Mouse (Mus musculus) limb, embryonic 11.5 days (tissue): ENCODE data around the gene Orc3. TPM values are rescaled to one million over a fixed set of nuclear protein-coding genes. Genes with fewer than 3 reads are reported as not detected.

Experiments
- ATAC-seq: fragments of 200-750 bp; cut with Nextera tagmentation; 2 replicates; pipeline ENCODE4 v1.8.0; 2017; ENCODE audit warnings: low read depth; ENCODE audit not compliant: insufficient number of reproducible peaks, low FRiP score, low TSS enrichment
- DNase-seq: peaks from one replicate; pipeline ENCODE4 v3.0.0-alpha.2; 2015; ENCODE audit warnings: low spot score
- H3K27ac ChIP-seq: fragments of 300-500 bp; sonication (generic); replicated peaks from 2 replicates; pipeline ENCODE4 v1.5.1; 2014; ENCODE audit warnings: low read depth, mild to moderate bottlenecking, low read length
- H3K27me3 ChIP-seq: fragments of 300-500 bp; sonication (generic); 2 replicates; pipeline ENCODE4 v1.6.1; 2014; ENCODE audit warnings: mild to moderate bottlenecking, low read length, mixed read lengths; ENCODE audit not compliant: control insufficient read depth, insufficient read depth
- H3K36me3 ChIP-seq: fragments of 300-500 bp; sonication (generic); 2 replicates; pipeline ENCODE4 v1.6.1; 2014; ENCODE audit warnings: mild to moderate bottlenecking, low read length, moderate library complexity, mixed read lengths; ENCODE audit not compliant: control insufficient read depth, insufficient read depth
- H3K4me1 ChIP-seq: fragments of 300-500 bp; sonication (generic); 2 replicates; pipeline ENCODE4 v1.6.1; 2014; ENCODE audit warnings: low read length, mixed read lengths; ENCODE audit not compliant: control insufficient read depth, insufficient read depth
- H3K4me2 ChIP-seq: fragments of 300-500 bp; sonication (generic); 2 replicates; pipeline ENCODE4 v1.6.1; 2014; ENCODE audit warnings: low read depth, mild to moderate bottlenecking, moderate library complexity; ENCODE audit not compliant: severe bottlenecking
- H3K4me3 ChIP-seq: fragments of 300-500 bp; sonication (generic); 2 replicates; pipeline ENCODE4 v1.5.1; 2014; ENCODE audit warnings: low read depth, low read length
- H3K9ac ChIP-seq: fragments of 300-500 bp; sonication (generic); 2 replicates; pipeline ENCODE4 v1.6.1; 2014; ENCODE audit warnings: mild to moderate bottlenecking, low read length
- H3K9me3 ChIP-seq: fragments of 300-500 bp; sonication (generic); 2 replicates; pipeline ENCODE4 v1.6.1; 2016; ENCODE audit warnings: low read length; ENCODE audit not compliant: control insufficient read depth
- WGBS: fragments of 180-500 bp; shearing (Covaris S2); extraction: QIAGEN DNeasy Blood & Tissue Kit; methylation state at CpG from one replicate; pipeline ENCODE4 v1.1.7; 2014; 5-methylcytosine and 5-hydroxymethylcytosine counted together
- polyA plus RNA-seq: library from polyadenylated mRNA; unstranded; fragments of >200 nt; fragmentation: Nextera tagmentation; extraction: Ambion mirVana; gene quantifications from 2 replicates; pipeline ENCODE4 v1.2.1, GENCODE M21; 2014

The Orc3 gene
- polyA plus RNA-seq, 1 experiment from 2014 or later, result 112 TPM

DNA sequence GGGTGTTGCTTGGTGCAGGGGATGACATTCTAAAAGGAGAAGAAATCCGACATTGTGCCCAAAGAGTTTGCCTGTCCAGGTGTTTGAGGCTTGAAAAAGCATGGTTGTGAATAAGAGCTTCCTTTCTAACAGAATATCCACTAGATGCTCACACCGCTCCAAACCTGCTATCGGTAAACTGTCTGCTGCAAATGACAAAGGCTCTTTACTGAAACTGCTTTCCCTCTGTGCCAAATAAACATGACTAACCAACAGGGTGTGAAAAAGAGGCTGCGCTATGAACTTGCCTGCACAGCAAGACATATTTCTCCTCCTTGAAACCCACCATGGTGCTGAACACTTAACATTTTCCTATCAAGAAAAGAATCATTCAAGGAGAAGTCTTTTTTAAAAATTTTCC is 91.2 kb downstream of the Orc3 start:
- WGBS, result 89% methylated on average over 4 of the region's 4 CpGs
- no peaks in the 10 kb centered on the region for H3K36me3 ChIP-seq
- no peak overlapping the region for H3K4me3 ChIP-seq
- H3K9ac ChIP-seq, result no peak overlapping the region
- H3K4me1 ChIP-seq, result no peaks in the 10 kb centered on the region
- ATAC-seq (no peak), DNase-seq (no peak)
- H3K27me3 ChIP-seq, result no peaks in the 10 kb centered on the region
- no peaks in the 10 kb centered on the region for H3K9me3 ChIP-seq
- H3K27ac ChIP-seq, result no peak overlapping the region
- H3K4me2 ChIP-seq, result no peak overlapping the region

DNA sequence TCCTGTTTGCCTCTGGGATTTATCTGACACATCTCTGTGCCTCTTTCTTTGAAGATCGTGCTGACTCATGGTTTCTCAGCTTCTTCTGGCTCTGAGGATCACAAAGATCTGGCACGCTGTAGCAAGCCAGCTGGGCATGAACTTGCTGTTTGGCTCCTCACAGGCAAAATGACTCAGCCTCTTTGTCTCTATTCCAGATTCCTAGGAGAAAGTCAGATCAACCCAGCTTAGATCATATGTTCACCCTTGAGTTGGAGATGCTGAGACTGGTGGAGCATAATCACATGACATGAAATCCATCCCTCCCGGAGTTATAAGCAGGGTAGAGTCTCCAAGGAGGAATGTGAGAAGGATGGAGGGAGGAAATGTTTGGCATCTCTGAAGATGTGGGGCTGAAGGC is 91.9 kb downstream of the Orc3 start:
- DNase-seq, result no peak
- no peak for ATAC-seq

More for the DNA sequence above, 91.9 kb downstream of the Orc3 start:
- no peak overlapping the region for H3K9ac ChIP-seq
- 79% methylated on average over 3 of the region's 3 CpGs for WGBS
- H3K4me3 ChIP-seq, result no peak overlapping the region
- no peaks in the 10 kb centered on the region for H3K4me1 ChIP-seq
- H3K4me2 ChIP-seq, result no peak overlapping the region
- no peaks in the 10 kb centered on the region for H3K36me3 ChIP-seq
- H3K27me3 ChIP-seq, result no peaks in the 10 kb centered on the region
- H3K27ac ChIP-seq, result no peak overlapping the region
- H3K9me3 ChIP-seq, result no peaks in the 10 kb centered on the region

Other genes starting within 250 kb of the Orc3 start
- gene Akirin2, start 64.0 kb downstream of the Orc3 start, polyA plus RNA-seq, result 77.8 and 84.0 TPM in 2 replicates
- gene Rars2, start within 50 bp of the Orc3 start, polyA plus RNA-seq, result 66.9 and 69.1 TPM in 2 replicates
- 51.2 and 53.0 TPM in 2 replicates for gene Slc35a1, start 72.5 kb upstream of the Orc3 start, polyA plus RNA-seq
- 0.18 and 0.23 TPM in 2 replicates for gene Cfap206, start 115.3 kb upstream of the Orc3 start, polyA plus RNA-seq
- gene Gm136, start 141.3 kb upstream of the Orc3 start, polyA plus RNA-seq, result not detected in 2 replicates
- gene Smim8, start 163.5 kb upstream of the Orc3 start, polyA plus RNA-seq, result 36.5 and 37.1 TPM in 2 replicates